Mouse (Mus musculus) embryo, embryonic 10 days (tissue): ENCODE measurements around the gene Cntnap1.
A peak's percentile ranks its signal among the peaks of the same experiment; 100 is the strongest.
"Not testable (repeated sequence)": the region's sequence is repeated elsewhere in the genome, so short reads cannot be mapped to it uniquely, and the experiment has no call there.

Experiments used
- DNase-seq: peaks from one replicate; pipeline ENCODE4 v3.0.0-alpha.2; 2015; ENCODE audit warnings: low spot score

Gene Cntnap1

DNA sequence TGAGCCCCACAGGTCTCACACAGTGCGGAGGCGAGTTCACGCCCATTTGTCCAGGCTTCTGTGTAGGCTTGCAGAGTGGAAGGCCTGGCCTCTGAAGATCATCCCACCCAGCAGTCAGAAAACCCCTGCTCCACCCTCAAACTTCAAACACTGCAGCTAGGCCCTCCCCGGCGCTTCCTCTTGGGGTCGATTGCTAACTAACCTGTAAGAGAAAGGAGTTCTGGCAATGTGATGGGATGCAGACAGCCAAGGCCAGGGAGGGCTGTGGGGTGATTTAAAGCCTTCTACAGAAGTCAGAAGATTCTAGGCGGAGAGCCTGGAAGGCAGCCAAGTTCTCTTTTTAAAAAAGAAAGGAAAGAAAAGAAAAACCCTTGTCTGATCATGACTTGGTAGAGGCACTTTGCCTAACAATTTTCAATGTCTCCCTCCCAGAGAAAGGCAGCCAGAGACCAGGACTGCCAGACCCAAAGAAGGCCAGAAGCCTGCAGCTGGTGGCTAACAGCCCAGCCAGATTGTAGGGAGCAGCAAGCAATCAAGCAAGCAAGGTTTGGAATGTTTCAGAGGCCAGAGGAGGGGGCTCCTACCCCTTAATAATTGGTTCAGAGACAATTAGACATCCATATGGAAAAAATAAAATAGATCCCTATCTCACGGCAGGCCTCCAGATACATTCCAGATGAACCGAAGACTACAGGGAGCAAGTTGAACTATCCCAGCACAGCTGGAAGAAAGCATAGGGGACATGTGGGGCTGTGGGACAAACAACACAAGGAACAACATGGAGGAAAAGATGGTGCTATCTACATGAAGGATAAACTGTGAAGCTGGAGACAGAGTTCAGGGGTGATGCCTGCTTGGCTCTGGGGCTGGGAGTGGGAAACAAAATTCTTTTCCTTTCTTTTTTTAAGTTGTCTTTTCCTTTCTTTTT is 20.9 kb upstream of the Cntnap1 start:
- DNase-seq, result no peak

- DNase-seq, result no peak
These were observed 19.3 kb upstream of the Cntnap1 start for GRCm38 (mm10) chr11:101151063-101151462.

DNA sequence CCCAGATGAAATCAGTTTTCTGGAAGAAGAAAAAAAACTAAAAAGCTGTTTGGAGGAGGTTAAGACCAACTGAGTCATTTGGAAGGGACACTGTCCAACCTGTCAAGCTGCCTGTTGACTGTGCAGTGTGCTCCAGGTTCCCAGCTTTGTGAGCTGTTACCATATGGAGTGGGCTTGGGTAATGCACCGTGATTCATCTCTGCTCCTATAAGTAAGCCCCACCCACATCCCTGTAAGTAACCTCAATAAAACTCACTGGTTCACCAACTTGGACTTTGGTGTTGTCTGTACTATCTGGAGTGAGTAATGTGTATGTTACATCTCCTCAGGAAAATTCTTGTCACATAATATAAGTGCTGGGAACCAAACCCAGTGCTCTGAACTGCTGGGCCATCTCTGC is 17.5 kb upstream of the Cntnap1 start:
- DNase-seq, result no peak

DNA sequence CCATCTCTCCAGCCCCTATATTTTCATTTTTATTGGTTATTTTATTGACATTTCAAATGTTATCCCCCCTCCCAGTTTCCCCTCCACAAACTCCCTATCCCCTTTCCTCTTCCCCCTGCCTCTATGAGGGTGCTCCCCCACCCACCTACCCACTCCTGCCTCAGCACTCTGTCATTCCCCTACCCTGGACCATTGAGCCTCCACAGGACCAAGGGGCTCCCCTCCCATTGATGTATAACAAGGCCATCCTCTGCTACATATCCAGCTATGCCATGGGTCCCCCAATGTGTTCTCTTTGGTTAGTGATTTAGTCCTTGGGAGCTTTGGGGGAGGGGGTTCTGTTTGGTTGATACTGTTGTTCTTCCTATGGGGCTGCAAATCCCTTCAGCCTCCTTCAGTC is 15.7 kb upstream of the Cntnap1 start:
- DNase-seq, result no peak

- DNase-seq, result no peak
These were observed 15.2 kb upstream of the Cntnap1 start for GRCm38 (mm10) chr11:101155151-101155550.

DNA sequence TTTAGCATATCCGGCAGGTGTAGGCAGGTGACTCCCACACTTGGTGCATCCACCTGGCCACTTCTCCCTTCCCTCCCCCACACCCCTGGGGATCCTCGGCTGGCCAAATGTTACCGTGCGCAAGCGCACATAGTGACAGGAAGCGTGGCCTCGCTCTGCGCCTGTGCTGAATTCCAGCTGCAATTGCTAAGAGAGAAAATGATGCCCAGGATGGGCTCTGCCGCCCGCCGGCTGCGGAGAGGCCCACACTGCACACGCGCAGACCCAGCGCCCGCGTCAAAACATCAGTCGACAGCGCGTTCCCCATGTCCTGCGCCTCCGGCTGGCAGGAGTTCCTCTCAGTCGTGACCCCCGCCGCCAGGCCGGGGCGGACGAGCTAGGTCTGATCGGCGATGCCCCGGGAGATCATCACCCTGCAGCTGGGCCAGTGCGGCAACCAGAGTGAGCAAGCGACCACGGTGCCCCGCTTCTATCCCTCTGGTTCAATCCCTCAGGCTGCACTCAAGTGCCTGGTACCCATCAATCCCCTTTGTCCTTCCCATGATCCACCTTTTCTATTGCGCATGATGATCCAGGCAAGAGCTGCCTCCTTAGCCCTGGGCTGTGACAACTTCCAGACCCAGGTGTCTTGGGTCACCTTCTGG is 14.5 kb upstream of the Cntnap1 start, which contains the start of gene Tubg2:
TSS of gene Tubg2 (plus strand) at position 180 of the 644 bp plus-strand sequence.
- peak; percentile 82 for DNase-seq

- not testable (repeated sequence) for DNase-seq
These were observed 10.2 kb upstream of the Cntnap1 start for GRCm38 (mm10) chr11:101160151-101160550.

DNA sequence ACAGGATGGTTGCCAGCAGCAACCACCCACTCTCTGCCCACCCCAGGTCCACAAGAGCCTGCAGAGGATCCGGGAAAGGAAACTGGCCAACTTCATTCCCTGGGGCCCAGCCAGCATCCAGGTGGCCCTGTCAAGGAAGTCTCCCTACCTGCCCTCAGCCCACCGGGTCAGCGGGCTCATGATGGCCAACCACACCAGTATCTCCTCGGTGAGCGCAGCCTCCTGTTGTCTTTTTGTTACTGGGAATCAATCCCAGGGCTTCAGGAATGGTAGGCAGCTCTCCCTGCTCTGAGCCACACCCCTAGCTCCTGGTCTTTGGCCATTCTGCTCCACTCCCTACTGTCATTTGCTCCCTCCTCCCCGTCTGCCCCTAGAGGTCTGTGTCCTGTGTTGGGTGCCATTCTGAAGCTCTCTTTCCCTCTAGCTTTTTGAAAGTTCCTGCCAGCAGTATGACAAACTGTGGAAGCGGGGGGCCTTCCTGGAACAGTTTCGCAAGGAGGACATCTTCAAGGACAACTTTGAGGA is 9.3 kb upstream of the Cntnap1 start:
- DNase-seq, result not testable (repeated sequence)

DNA sequence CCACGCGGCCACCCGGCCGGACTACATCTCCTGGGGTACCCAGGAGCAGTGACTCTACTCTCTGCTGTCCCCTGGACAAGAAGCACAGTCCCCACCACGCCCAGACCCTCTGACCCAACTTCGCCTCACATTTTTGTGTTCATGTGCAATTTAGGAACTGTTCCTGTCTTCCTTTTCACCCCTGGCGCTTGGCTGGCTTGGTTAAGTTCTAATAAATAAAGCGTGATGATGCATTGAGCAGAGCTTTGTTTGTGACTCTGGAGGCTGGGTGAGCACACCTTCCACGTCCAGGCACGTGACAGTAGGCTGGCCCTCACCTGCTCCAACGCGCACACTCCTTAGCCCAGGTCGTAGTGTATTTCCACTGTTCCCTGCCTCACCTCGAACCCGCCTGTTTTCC is 8.8 kb upstream of the Cntnap1 start:
- no peak for DNase-seq

GRCm38 (mm10) chr11:101162301-101162700 is 8.0 kb upstream of the Cntnap1 start:
- no peak for DNase-seq

DNA sequence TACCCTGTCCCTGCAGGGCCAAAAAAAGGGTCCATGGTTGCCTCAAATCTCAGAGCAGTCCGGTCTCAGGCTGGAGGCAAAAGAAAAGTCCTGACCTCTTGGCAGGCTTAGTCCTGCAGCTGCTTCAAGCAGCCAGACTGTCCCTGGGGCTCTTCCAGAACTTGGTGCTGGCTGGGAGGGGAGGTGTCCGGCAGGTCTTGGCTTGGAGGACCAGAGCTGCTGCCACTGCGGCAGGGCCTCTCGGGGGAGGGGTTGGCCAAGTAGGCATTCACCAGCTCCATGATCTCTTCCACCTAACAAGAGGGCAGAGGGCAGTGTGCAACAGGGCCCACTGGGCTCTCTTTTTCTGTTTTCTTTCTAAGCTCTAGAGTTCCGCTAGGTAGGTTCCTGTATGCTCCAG is 7.6 kb upstream of the Cntnap1 start:
- no peak for DNase-seq

DNA sequence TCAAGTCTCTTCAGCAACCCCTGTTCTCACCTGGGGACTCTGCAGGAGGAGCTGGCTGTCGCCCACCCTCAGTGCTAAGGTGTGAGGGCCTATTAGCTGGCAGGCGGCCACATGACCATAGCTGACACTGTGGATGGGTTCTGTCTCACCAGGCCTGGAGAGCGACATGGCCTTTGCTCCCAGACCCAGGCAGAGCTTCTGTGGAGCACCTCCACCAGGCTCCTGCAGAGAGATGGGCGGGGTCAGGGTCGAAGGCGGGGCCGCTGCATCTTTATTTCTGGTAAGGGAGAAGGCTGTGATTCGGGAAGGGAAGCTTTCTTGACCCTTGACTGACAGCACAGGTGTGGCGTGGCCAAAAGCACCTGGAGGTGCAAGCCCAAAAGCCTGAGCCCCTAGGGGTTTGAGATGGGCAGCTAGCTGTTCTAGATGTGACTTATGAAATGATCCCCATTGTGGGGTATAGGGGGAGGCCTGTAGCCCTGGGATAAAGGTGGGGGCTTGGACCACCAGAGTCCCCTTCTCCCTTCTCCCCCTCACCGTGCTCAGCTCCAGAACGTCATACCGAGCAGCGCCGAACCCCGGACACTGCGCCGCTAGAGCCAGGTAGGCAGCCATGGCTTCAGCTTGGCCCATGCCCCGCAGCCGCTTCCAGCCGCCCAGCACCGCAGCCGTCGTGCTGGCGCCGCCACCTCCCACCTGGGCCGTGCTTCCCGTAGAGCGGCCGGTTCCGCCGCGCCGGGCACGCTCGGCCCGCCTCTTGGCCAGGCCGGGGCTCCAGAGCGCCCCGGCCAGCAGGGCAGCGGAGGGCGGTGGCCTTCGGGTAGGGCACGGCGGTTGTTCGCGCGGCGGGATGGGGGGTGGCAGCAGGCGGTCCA is 6.6 kb upstream of the Cntnap1 start:
- no peak for DNase-seq

DNA sequence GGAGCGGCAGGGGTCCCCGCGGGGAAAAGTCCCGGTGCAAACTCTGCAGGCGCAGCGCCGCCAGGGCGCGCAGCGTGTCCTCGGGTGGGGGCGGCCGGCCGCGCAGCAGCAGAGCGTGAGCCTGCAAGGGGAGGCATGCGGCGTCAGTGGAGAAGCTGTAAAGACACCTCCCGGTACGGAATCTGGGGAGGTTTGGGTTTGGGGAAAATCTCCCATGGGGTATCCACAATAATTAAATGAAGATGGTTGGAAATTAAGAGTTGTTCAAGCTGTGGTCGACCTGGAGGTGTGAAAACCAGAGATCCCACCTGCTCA is 6.0 kb upstream of the Cntnap1 start:
- no peak for DNase-seq

DNA sequence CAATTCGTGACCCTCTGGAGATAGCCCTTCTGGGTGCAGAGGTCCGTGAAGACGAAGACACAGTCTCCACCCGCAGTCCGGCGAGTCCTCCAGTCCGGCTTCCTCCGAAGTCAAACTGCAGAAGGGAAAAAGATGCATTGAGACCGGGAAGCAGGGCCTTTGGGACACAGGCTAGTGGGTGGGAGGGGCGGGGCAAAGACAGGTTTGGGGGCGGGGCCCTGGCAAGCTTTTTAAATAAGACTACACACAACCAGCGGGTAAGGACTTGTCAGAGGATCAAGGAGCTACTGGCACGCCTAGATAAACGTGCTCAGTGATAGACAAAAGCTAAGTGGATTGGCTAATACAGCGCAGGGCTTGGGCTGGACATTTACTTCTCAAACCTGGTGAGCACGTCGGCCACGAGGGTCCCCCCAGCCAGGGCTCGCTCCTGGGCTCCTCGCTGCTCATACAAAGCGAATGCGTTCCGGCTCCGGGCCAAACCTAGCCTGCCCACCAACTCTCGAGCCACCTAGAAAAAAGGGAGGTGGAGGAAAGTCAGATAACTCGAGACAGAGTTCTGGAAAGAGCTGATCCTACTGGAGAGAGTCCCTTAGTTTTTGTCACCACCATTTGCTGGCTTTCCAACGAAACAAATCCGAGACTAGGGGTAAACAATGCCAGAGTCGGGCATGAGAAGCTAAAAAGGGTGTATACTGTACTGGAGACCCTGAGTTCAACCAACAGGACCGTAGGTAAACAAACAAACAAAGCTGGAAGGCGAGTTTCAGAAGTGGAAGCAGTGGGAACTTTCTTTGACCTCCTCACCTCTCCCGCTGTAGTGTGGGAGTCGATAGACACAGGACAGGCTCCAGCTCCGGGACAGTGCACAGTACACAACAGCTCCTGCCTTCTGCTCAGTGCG is 5.4 kb upstream of the Cntnap1 start:
- DNase-seq, result no peak

DNA sequence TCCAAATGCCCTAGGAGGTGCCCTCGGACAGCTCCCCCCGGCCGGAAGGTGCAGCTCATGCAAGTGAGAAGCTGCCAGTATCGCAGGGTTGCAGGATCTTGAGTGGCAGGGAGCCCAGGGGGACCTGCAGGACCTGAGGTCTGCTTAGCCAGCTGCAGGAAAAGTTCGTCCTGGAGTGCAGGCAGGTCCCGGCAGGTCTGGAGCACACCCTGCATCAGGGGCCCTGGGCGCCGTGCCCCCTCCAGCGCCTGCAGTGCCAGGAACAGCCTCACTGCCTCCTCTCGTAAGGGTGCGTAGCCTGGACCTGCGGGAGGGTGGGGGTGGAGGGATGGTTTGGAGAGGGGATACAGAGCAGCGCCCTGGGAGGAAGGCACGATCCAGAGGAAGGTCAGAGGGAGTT is 4.0 kb upstream of the Cntnap1 start:
- DNase-seq, result no peak

DNA sequence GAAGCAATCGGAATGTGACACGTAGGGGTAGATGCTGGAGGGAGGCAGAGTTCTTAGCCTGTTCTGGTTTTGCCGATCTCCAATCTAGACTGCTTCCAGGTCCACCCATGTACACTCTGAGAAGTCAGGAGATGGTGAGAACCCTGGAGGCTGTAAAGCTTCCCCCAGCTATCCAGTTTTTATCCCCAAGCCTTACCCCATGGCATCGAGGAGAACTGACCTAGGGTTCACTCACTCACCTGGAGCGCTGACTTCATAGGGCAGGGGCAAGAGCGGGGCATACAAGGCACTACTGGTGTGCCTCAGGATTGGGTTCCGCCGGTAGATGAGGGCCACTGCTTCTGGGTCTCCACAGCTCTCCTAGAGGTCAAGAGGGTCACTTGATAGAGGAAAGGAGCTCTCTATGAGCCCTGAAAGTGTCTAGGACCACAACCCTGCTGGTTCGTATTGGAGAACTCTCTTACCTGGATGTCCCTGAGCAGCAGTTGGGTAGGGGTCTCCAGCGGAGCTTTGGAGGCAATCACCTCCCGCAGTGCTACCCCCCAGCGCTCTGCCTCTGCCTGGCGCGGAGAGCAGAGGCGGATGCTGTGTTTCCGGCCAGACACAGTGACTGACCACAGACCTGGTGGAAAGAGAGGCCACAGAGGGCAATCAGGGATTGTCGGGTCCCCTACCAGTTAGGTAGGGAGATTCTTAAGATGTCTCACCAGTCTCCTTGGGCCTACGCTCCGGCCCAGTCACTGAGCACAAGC is 2.9 kb upstream of the Cntnap1 start:
- DNase-seq, result no peak

- no peak for DNase-seq
These were observed 2.4 kb upstream of the Cntnap1 start for GRCm38 (mm10) chr11:101167963-101168300.

- no peak for DNase-seq
These were observed 1.9 kb upstream of the Cntnap1 start for GRCm38 (mm10) chr11:101168301-101168980.

DNA sequence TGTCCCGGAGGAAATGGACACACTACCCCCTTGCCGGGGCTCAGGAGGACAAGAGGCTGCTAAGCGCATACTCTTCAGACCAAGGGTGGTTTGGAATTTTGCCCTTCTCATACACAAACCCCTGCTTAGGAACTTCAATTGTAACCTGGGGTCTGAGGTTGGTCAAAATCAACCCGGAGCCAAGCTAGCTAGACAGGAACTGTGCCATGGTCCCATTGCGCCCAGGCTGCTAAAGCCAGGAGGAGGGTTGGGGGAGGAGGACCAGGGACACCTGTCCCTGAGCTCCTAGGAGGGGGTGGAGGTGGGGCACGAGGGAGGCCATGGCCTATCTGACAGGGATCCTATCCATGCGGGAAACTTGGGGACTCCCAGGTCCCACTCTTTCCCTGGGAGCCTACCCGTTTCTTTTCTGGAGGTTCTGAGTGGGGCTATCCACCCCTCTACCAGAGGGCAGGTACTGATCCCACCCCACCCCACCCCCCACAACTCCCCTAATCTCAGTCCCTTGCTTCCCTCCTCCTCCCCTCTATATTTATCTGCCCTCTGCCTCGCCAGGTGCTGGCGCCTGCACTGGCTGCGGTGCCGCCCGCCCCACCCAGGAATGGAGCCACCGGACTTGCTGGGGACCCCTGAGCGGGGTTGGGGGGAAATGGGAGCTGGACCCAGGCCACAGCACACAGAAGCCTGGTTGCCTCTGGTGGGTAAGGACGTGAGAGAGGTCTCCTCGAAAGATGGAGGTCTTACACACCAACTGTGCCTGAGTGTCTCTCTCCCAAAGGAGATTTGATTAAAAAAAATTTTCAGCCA is 819 bp upstream of the Cntnap1 start:
- no peak for DNase-seq
